Mouse (Mus musculus): ENCODE results near the gene Txndc2. TPM values are rescaled to one million over a fixed set of nuclear protein-coding genes. Genes with fewer than 3 reads are reported as not detected.
A peak's percentile ranks its signal among the peaks of the same experiment; 100 is the strongest.
"Not testable (repeated sequence)": the region's sequence is repeated elsewhere in the genome, so short reads cannot be mapped to it uniquely, and the experiment has no call there.

Txndc2 gene
- total and polyA plus RNA-seq, 3 experiments = 0.12 TPM; not detected in 2

DNA sequence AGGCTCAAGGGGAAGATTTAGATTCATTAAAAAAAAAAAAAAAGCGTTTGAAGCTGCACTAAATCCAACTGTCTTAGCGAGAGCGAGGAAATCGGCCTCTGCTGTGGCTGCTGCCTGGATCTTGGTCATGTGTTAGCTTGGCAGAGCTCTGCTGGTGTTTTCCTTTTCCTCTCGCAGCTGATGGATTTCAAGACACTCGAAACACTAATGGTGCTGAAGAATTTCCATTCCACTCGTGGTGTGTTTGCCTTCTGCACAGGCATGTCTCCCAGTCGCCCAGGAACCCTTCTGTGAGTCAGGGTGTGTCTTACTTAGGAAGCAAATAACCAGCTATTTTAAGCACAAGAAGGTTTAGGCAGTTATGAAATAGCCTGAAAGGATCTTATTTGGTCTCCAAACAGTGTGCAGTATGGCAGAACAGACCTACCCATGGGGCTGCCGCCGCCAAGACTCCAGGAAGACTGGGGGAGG is 1.1 kb upstream of the Txndc2 start:
- Histone ChIP-seq H3K4me3 (no peak overlapping the region), H3K27me3 (ENCODE audit: control insufficient read depth, insufficient read depth, low read length) (no peaks in the 10 kb centered on the region), H3K4me1 (ENCODE audit: control insufficient read depth, insufficient read depth, low read length) (peaks cover 4% of the 10 kb centered on the region), H3K79me2 (replicated peaks; ENCODE audit: control insufficient read depth, insufficient read depth, low read length) (no peaks in the 10 kb centered on the region), H3K36me3 (ENCODE audit: control insufficient read depth, insufficient read depth, low read length) (no peaks in the 10 kb centered on the region), H3K9ac (ENCODE audit: low read depth, low read length) (no peak overlapping the region), H3K27ac (peak overlapping the region; percentile 51)
- TF ChIP-seq CTCF (IDR thresholded peaks at IDR 0.05) (no peak), POLR2A (IDR thresholded peaks at IDR 0.05; ENCODE audit: insufficient read depth, low read depth, low read length) (no peak)
- DNase-seq = peak; percentile 33 to 44
- intact Hi-C loops (cut with DNase I) = no loop called here
- 22% methylated on average over 10 of the region's 10 CpGs for WGBS

DNA sequence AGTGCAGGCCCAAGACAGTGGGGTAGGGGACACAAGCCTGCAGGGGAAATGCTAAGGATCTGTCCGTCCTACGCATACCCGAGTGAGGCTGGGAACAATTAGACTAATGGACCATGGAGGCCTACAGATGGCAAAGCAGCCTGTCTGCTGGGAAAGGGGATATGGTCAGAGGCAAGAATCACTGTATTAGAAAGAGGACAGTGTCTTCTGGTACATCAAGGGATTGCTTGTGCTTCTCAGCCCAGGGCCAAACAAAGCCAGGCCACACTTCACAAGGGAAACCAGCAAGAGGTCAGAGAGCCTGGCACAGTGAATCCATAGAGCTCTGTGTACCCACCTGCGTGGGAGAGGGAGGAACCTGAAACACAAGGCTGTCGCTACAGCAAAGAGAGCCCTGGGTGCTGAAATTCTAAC is 617 bp upstream of the Txndc2 start:
- DNase-seq = no peak
- H3K27me3 ChIP-seq (ENCODE audit: control insufficient read depth, insufficient read depth, low read length) = no peaks in the 10 kb centered on the region
- H3K79me2 ChIP-seq (replicated peaks; ENCODE audit: control insufficient read depth, insufficient read depth, low read length) = no peaks in the 10 kb centered on the region
- no peak for TF ChIP-seq CTCF (IDR thresholded peaks at IDR 0.05)
- TF ChIP-seq EP300 (IDR thresholded peaks at IDR 0.05; ENCODE audit: insufficient read depth, low read depth, low read length) = no peak
- no peak for TF ChIP-seq POLR2A (IDR thresholded peaks at IDR 0.05; ENCODE audit: insufficient read depth, low read depth, low read length)
- no peak overlapping the region for H3K9ac ChIP-seq (ENCODE audit: low read depth, low read length)
- no peaks in the 10 kb centered on the region for H3K36me3 ChIP-seq (ENCODE audit: control insufficient read depth, insufficient read depth, low read length)
- no peak overlapping the region; the same call in 1 of the 2 replicates for H3K27ac ChIP-seq
- 89% methylated on average over 5 of the region's 5 CpGs for WGBS
- H3K4me3 ChIP-seq = no peak overlapping the region
- intact Hi-C loops (cut with DNase I) = no loop called here
- H3K4me1 ChIP-seq (ENCODE audit: control insufficient read depth, insufficient read depth, low read length) = peaks cover 4% of the 10 kb centered on the region

DNA sequence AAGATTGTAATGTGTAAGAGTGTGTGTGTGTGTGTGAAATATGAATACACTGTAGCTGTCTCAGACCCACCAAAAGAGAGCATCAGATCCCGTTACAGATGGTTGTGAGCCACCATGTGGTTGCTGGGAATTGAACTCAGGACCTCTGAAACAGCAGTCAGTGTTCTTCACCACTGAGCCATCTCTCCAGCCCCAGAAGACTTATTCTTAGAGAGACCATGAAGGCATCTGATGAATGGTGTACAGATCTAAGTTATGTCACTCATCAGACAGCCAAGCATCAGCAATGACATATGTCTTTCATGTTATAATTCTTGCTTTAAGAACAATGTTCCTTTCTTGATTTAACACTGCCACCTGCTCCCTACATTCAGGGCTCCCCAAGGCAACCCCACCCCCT is 2.8 kb downstream of the Txndc2 start:
- Histone ChIP-seq H3K27me3 (ENCODE audit: control insufficient read depth, insufficient read depth, low read length) (no peaks in the 10 kb centered on the region), H3K27ac (no peak overlapping the region), H3K9ac (ENCODE audit: low read depth, low read length) (no peak overlapping the region), H3K4me1 (ENCODE audit: control insufficient read depth, insufficient read depth, low read length) (peaks cover 4% of the 10 kb centered on the region), H3K4me3 (no peak overlapping the region), H3K79me2 (replicated peaks; ENCODE audit: control insufficient read depth, insufficient read depth, low read length) (no peaks in the 10 kb centered on the region), H3K36me3 (ENCODE audit: control insufficient read depth, insufficient read depth, low read length) (no peaks in the 10 kb centered on the region)
- DNase-seq = no peak
- TF ChIP-seq POLR2A (IDR thresholded peaks at IDR 0.05; ENCODE audit: insufficient read depth, low read depth, low read length) (no peak), CTCF (IDR thresholded peaks at IDR 0.05) (no peak), EP300 (IDR thresholded peaks at IDR 0.05; ENCODE audit: insufficient read depth, low read depth, low read length) (no peak)
- 87% methylated on average over 1 of the region's 1 CpGs for WGBS
- intact Hi-C loops (cut with DNase I) = no loop called here

DNA sequence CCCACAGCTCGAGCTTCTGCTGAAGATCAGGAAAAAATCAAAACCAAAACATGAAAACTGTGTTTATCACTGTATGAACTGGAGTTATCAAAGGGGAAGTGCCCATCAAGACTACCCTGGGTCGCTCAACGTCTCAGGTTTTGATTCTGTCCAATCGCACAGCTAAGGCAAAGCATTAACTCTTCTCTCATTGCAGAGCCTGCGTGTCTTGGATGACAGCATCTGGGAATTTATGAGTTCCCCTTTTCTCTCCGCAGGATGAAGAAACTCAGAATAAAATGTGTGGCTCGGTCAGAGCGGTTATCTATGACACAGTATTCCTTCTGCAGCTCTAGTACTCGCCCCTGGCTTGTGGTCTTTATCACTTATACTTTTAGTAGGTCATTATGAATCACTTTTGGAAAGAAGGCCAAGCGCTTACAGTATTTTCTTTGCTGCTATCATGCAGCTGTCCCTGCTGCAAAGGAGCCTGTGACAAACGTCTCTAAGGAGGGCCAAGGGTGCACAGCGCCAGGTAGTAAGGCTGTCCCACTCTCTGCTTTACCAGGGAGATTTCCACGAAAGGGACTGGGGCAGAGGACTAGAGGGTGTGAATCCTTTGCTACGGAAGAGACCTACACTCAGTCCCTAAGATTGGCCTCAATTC is 6.1 kb downstream of the Txndc2 start:
- no peak overlapping the region for H3K27ac ChIP-seq
- no peaks in the 10 kb centered on the region for H3K36me3 ChIP-seq (ENCODE audit: control insufficient read depth, insufficient read depth, low read length)
- H3K9ac ChIP-seq (ENCODE audit: low read depth, low read length) = no peak overlapping the region
- DNase-seq = no peak
- WGBS = 44% methylated on average over 14 of the region's 14 CpGs
- H3K4me1 ChIP-seq (ENCODE audit: control insufficient read depth, insufficient read depth, low read length) = no peaks in the 10 kb centered on the region; the same call in 1 of the 2 replicates
- no peaks in the 10 kb centered on the region for H3K27me3 ChIP-seq (ENCODE audit: control insufficient read depth, insufficient read depth, low read length)
- TF ChIP-seq POLR2A (IDR thresholded peaks at IDR 0.05; ENCODE audit: insufficient read depth, low read depth, low read length) (no peak), CTCF (IDR thresholded peaks at IDR 0.05) (no peak)
- H3K79me2 ChIP-seq (replicated peaks; ENCODE audit: control insufficient read depth, insufficient read depth, low read length) = no peaks in the 10 kb centered on the region
- no peak overlapping the region for H3K4me3 ChIP-seq
- intact Hi-C loops (cut with DNase I) = no loop called here

DNA sequence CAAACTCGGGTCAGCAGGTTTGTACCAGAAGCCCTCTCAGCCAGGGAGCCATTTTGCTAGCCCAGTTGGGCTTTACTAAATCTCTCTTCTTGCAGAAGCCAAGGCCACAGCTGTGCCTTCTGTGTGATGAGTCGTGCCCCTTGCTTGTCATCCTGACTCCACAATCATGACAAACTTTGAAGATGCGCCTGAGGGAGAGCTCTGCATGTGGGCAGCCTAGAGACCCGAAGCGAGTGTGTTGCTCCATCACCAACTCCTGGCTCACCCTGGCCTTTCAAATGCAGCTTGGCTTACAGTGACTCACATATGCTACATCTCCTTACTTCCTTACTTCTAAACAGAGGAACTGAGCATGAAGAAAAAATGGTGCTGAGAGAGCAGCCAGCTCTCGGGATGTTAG is 12.0 kb downstream of the Txndc2 start:
- Histone ChIP-seq H3K9ac (ENCODE audit: low read depth, low read length) (no peak overlapping the region), H3K36me3 (ENCODE audit: control insufficient read depth, insufficient read depth, low read length) (no peaks in the 10 kb centered on the region), H3K27ac (no peak overlapping the region), H3K79me2 (replicated peaks; ENCODE audit: control insufficient read depth, insufficient read depth, low read length) (no peaks in the 10 kb centered on the region), H3K27me3 (ENCODE audit: control insufficient read depth, insufficient read depth, low read length) (no peaks in the 10 kb centered on the region), H3K4me1 (ENCODE audit: control insufficient read depth, insufficient read depth, low read length) (no peaks in the 10 kb centered on the region), H3K4me3 (no peak overlapping the region)
- TF ChIP-seq EP300 (IDR thresholded peaks at IDR 0.05; ENCODE audit: insufficient read depth, low read depth, low read length) (no peak), CTCF (IDR thresholded peaks at IDR 0.05) (no peak), POLR2A (IDR thresholded peaks at IDR 0.05; ENCODE audit: insufficient read depth, low read depth, low read length) (no peak)
- DNase-seq = no peak
- intact Hi-C loops (cut with DNase I) = no loop called here
- WGBS = 79% methylated on average over 6 of the region's 6 CpGs

DNA sequence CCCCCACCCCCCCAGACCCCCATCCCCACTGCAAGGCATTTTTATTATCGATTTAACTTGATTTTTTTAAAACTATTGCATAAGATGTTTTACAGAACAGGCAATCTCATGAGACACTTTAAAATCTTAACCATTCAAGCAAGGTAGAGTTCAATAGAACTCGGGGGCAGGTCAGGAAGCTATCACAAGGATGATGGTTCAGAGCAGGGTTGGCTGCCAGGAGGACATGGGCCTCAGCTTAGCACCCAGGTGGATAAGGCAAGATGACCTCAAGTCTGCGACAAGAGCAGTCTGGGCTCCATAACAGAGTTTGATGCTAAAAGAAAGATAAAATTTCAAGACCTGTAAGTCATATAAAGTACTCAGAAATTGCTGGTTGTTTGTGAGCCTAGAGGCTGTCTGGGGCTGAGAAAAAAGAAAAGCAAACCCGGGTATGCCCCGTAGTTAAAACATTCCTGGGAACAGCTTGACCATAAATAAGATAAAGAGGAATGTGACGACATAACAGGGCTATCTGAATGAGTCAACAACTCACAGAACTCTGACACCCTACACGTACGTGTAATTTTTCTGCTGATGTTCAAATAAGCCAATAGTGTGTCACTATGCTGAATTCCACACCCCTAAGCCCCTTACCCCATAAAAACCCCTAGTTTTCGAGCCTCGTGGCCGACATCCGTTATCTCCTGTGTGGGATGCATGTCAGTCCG is 13.0 kb downstream of the Txndc2 start:
- H3K36me3 ChIP-seq (ENCODE audit: control insufficient read depth, insufficient read depth, low read length); H3K79me2 ChIP-seq (replicated peaks; ENCODE audit: control insufficient read depth, insufficient read depth, low read length); DNase-seq; intact Hi-C loops (cut with DNase I); H3K9ac ChIP-seq (ENCODE audit: low read depth, low read length); H3K4me3 ChIP-seq; H3K27me3 ChIP-seq (ENCODE audit: control insufficient read depth, insufficient read depth, low read length); H3K4me1 ChIP-seq (ENCODE audit: control insufficient read depth, insufficient read depth, low read length); H3K27ac ChIP-seq: not testable (repeated sequence)
- 58% methylated on average over 13 of the region's 13 CpGs for WGBS
